Mouse (Mus musculus) left cerebral cortex, adult 6 months (tissue): ENCODE measurements around the gene Acot4. TPM values are rescaled to one million over a fixed set of nuclear protein-coding genes. Genes with fewer than 3 reads are reported as not detected.

Source experiments
- long read RNA-seq, 2 experiments: library from polyadenylated mRNA; unstranded; transcript quantifications; one replicate each; pipeline ENCODE4 v2.0.0; 2019 to 2020
- polyA plus RNA-seq: library from polyadenylated mRNA; unstranded; fragments of <200 nt; fragmentation: Nextera tagmentation; gene quantifications from 2 replicates; pipeline ENCODE4 v1.2.3, GENCODE M21; 2021

Gene Acot4
- 1.0 and 1.7 TPM in 2 replicates for polyA plus RNA-seq
- long read RNA-seq, experiment 1, full-length matches to known transcripts = 8 of 15 reads
- long read RNA-seq, experiment 1, partial matches to known transcripts = 0 of 15 reads
- long read RNA-seq, experiment 1, other reads (novel, unspliced or antisense) = 7 of 15 reads
- long read RNA-seq, experiment 2, full-length matches to known transcripts = 1 of 2 reads
- long read RNA-seq, experiment 2, partial matches to known transcripts = 0 of 2 reads
- long read RNA-seq, experiment 2, other reads (novel, unspliced or antisense) = 1 of 2 reads

GRCm38 (mm10) chr12:84038241-84038640 lies at the start of gene Acot4:
Acot4 (plus strand) TSS chr12:84038379.

GRCm38 (mm10) chr12:84009171-84009965 lies 28.8 kb upstream of the Acot4 start, which contains the start of gene Acot1:
Acot1 (plus strand) TSS chr12:84009490.

GRCm38 (mm10) chr12:84038691-84039111 lies 522 bp downstream of the Acot4 start, which contains the start of gene Gm49366:
Gm49366 (plus strand) TSS chr12:84038935.

GRCm38 (mm10) chr12:84051937-84052474 lies 13.8 kb downstream of the Acot4 start, which contains the start of gene Acot3:
Acot3 (plus strand) TSS chr12:84052144.

GRCm38 (mm10) chr12:84068986-84069385 lies 30.8 kb downstream of the Acot4 start, which contains the start of gene Acot5:
Acot5 (plus strand) TSS chr12:84069325.

Other genes with a start within 250 kb of the Acot4 start
- gene Numb, start 116.4 kb upstream of the Acot4 start, polyA plus RNA-seq = 21.3 and 22.1 TPM in 2 replicates
- gene Riox1, start 87.8 kb upstream of the Acot4 start, polyA plus RNA-seq = 5.5 and 19.0 TPM in 2 replicates
- gene Heatr4, start 53.5 kb upstream of the Acot4 start, polyA plus RNA-seq = not detected in 2 replicates
- 22.7 and 23.2 TPM in 2 replicates for gene Acot2, start 50.5 kb upstream of the Acot4 start, polyA plus RNA-seq
- gene Acot1, start 28.9 kb upstream of the Acot4 start, polyA plus RNA-seq = 20.4 and 24.8 TPM in 2 replicates
- gene Gm49366, start 556 bp downstream of the Acot4 start, polyA plus RNA-seq = 0.85 TPM in 1 of 2 replicates, not detected in the other
- 2.4 and 2.7 TPM in 2 replicates for gene Acot3, start 13.8 kb downstream of the Acot4 start, polyA plus RNA-seq
- gene Acot5, start 30.9 kb downstream of the Acot4 start, polyA plus RNA-seq = 7.0 and 8.0 TPM in 2 replicates
- gene Acot6, start 62.3 kb downstream of the Acot4 start, polyA plus RNA-seq = 1.2 and 2.1 TPM in 2 replicates
- 19.6 and 25.3 TPM in 2 replicates for gene Dnal1, start 76.0 kb downstream of the Acot4 start, polyA plus RNA-seq
- 4.5 and 6.6 TPM in 2 replicates for gene Pnma1, start 110.1 kb downstream of the Acot4 start, polyA plus RNA-seq
- 3.3 and 6.3 TPM in 2 replicates for gene Elmsan1, start 180.5 kb downstream of the Acot4 start, polyA plus RNA-seq
- 24.5 and 31.6 TPM in 2 replicates for gene Ptgr2, start 246.9 kb downstream of the Acot4 start, polyA plus RNA-seq